Mouse (Mus musculus): ENCODE results near the gene Tmem161b. TPM values are rescaled to one million over a fixed set of nuclear protein-coding genes. Genes with fewer than 3 reads are reported as not detected.

Tmem161b gene
- total and polyA plus RNA-seq, 3 experiments: 0.43 to 21.1 (median 18.2) TPM

GRCm38 (mm10) chr13:84343691-84344495, 121.8 kb downstream of the Tmem161b start:
- Histone ChIP-seq H3K27me3 (ENCODE audit: insufficient read depth, low read length) (peaks cover 44% of the 10 kb centered on the region), H3K4me1 (ENCODE audit: insufficient read depth, low read depth, low read length) (peaks cover 9% of the 10 kb centered on the region), H3K9me3 (replicated peaks) (no peaks in the 10 kb centered on the region), H3K4me3 (ENCODE audit: low read depth, low read length) (no peak overlapping the region), H3K36me3 (replicated peaks) (no peaks in the 10 kb centered on the region)
- no peak for TF ChIP-seq POLR2AphosphoS5 (IDR thresholded peaks at IDR 0.05; ENCODE audit: insufficient replicate concordance, low read depth, low read length)
- no peak for TF ChIP-seq CTCF (IDR thresholded peaks at IDR 0.05; ENCODE audit: low read depth, low read length)
- TF ChIP-seq GATA1 (IDR thresholded peaks at IDR 0.05; ENCODE audit: borderline replicate concordance, low read length): no peak
- TF ChIP-seq TAL1 (conservative IDR thresholded peaks at IDR 0.05; ENCODE audit: low read depth, low read length): no peak
- TF ChIP-seq GATA2 (IDR thresholded peaks at IDR 0.05; ENCODE audit: borderline replicate concordance, low read depth, low read length): no peak
- no peak for ATAC-seq (ENCODE audit: extremely low read depth, insufficient number of reproducible peaks, low FRiP score, poor library complexity, severe bottlenecking)
- DNase-seq (ENCODE audit: low spot score): no peak

DNA sequence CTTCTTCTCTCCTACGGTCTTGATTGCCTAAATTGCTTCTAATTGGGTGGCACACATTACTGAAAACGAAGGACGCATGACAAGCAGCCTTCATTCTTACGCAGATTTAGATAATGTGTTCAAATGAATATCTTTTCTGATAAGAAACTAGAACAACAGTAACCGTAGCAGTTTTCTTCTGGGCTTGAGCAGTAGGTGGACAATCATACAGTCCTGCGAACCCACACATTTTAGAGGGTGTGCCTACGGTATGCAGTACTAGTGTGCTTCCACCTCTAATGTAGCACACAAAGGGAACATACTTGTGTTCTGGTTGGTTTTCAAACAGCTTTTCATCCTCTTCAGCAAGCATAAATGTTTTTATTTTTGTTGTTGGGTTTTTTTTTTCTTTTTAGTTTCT, 122.6 kb downstream of the Tmem161b start:
- DNase-seq (ENCODE audit: low spot score): no peak
- Histone ChIP-seq H3K9me3 (replicated peaks) (no peaks in the 10 kb centered on the region), H3K4me3 (ENCODE audit: low read depth, low read length) (no peak overlapping the region), H3K4me1 (ENCODE audit: insufficient read depth, low read depth, low read length) (peaks cover 9% of the 10 kb centered on the region), H3K27me3 (ENCODE audit: insufficient read depth, low read length) (peaks cover 48% of the 10 kb centered on the region), H3K36me3 (replicated peaks) (no peaks in the 10 kb centered on the region)
- TF ChIP-seq GATA2 (IDR thresholded peaks at IDR 0.05; ENCODE audit: borderline replicate concordance, low read depth, low read length) (no peak), CTCF (IDR thresholded peaks at IDR 0.05; ENCODE audit: low read depth, low read length) (no peak), GATA1 (IDR thresholded peaks at IDR 0.05; ENCODE audit: borderline replicate concordance, low read length) (no peak), POLR2AphosphoS5 (IDR thresholded peaks at IDR 0.05; ENCODE audit: insufficient replicate concordance, low read depth, low read length) (no peak), TAL1 (conservative IDR thresholded peaks at IDR 0.05; ENCODE audit: low read depth, low read length) (no peak)
- ATAC-seq (ENCODE audit: extremely low read depth, insufficient number of reproducible peaks, low FRiP score, poor library complexity, severe bottlenecking): no peak

- Histone ChIP-seq H3K4me3 (ENCODE audit: low read depth, low read length) (no peak overlapping the region), H3K27me3 (ENCODE audit: insufficient read depth, low read length) (peaks cover 48% of the 10 kb centered on the region), H3K9me3 (replicated peaks) (no peaks in the 10 kb centered on the region), H3K4me1 (ENCODE audit: insufficient read depth, low read depth, low read length) (peaks cover 9% of the 10 kb centered on the region), H3K36me3 (replicated peaks) (no peaks in the 10 kb centered on the region)
- DNase-seq (ENCODE audit: low spot score): no peak
- TF ChIP-seq GATA1 (IDR thresholded peaks at IDR 0.05; ENCODE audit: borderline replicate concordance, low read length) (no peak), POLR2AphosphoS5 (IDR thresholded peaks at IDR 0.05; ENCODE audit: insufficient replicate concordance, low read depth, low read length) (no peak), CTCF (IDR thresholded peaks at IDR 0.05; ENCODE audit: low read depth, low read length) (no peak), GATA2 (IDR thresholded peaks at IDR 0.05; ENCODE audit: borderline replicate concordance, low read depth, low read length) (no peak), TAL1 (conservative IDR thresholded peaks at IDR 0.05; ENCODE audit: low read depth, low read length) (no peak)
- no peak for ATAC-seq (ENCODE audit: extremely low read depth, insufficient number of reproducible peaks, low FRiP score, poor library complexity, severe bottlenecking)
Observed at GRCm38 (mm10) chr13:84345114-84345513, 123.0 kb downstream of the Tmem161b start.
